Mouse (Mus musculus): ENCODE measurements at regions not wholly inside any gene's neighbourhood (a gene's known extent, or its start where the extent isn't known, plus 50 kb on each side); places are given as distances from the start of the nearest gene placed in this dataset.

- H3K4me1 ChIP-seq (ENCODE audit: control insufficient read depth, insufficient read depth, low read length): no peaks in the 10 kb centered on the region
- no peak for ATAC-seq (ENCODE audit: insufficient number of reproducible peaks, low FRiP score, low TSS enrichment, low read depth)
- no peak for DNase-seq (ENCODE audit: low spot score)
- no peak overlapping the region for H3K27ac ChIP-seq (replicated peaks; ENCODE audit: low read depth, low read length)
- no peak overlapping the region for H3K9ac ChIP-seq (ENCODE audit: low read length)
- no peaks in the 10 kb centered on the region for H3K9me3 ChIP-seq (ENCODE audit: control insufficient read depth, low read length)
- no peaks in the 10 kb centered on the region for H3K36me3 ChIP-seq (ENCODE audit: control insufficient read depth, insufficient read depth, low read length)
- H3K27me3 ChIP-seq (ENCODE audit: control insufficient read depth, insufficient read depth, low read length): no peaks in the 10 kb centered on the region
- H3K4me2 ChIP-seq (ENCODE audit: low read depth, severe bottlenecking): no peak overlapping the region
- 55% methylated on average over 2 of the region's 2 CpGs for WGBS
- no peak overlapping the region for H3K4me3 ChIP-seq (ENCODE audit: low read depth, low read length)
Measured at GRCm38 (mm10) chr10:44901203-44901602, 165.8 kb upstream of the Prep start.

GRCm38 (mm10) chr10:44892124-44892523, 174.9 kb upstream of the Prep start:
- no peak overlapping the region for H3K4me2 ChIP-seq (ENCODE audit: low read depth, severe bottlenecking)
- DNase-seq (ENCODE audit: low spot score) (no peak), ATAC-seq (ENCODE audit: insufficient number of reproducible peaks, low FRiP score, low TSS enrichment, low read depth) (no peak)
- H3K9me3 ChIP-seq (ENCODE audit: control insufficient read depth, low read length): no peaks in the 10 kb centered on the region
- H3K9ac ChIP-seq (ENCODE audit: low read length): no peak overlapping the region
- H3K27ac ChIP-seq (replicated peaks; ENCODE audit: low read depth, low read length): no peak overlapping the region
- peaks cover 6% of the 10 kb centered on the region for H3K4me1 ChIP-seq (ENCODE audit: control insufficient read depth, insufficient read depth, low read length)
- no peak overlapping the region for H3K4me3 ChIP-seq (ENCODE audit: low read depth, low read length)
- 53% methylated on average over 6 of the region's 6 CpGs for WGBS
- no peaks in the 10 kb centered on the region for H3K36me3 ChIP-seq (ENCODE audit: control insufficient read depth, insufficient read depth, low read length)
- no peaks in the 10 kb centered on the region for H3K27me3 ChIP-seq (ENCODE audit: control insufficient read depth, insufficient read depth, low read length)

- Histone ChIP-seq H3K4me3 (ENCODE audit: low read depth, low read length) (no peak overlapping the region), H3K36me3 (ENCODE audit: control insufficient read depth, insufficient read depth, low read length) (no peaks in the 10 kb centered on the region), H3K27ac (replicated peaks; ENCODE audit: low read depth, low read length) (peak overlapping the region; percentile 30; the same call in 1 of the 2 replicates), H3K9me3 (ENCODE audit: control insufficient read depth, low read length) (no peaks in the 10 kb centered on the region), H3K4me1 (ENCODE audit: control insufficient read depth, insufficient read depth, low read length) (peaks cover 10% of the 10 kb centered on the region), H3K4me2 (ENCODE audit: low read depth, severe bottlenecking) (no peak overlapping the region; the same call in 1 of the 2 replicates), H3K27me3 (ENCODE audit: control insufficient read depth, insufficient read depth, low read length) (no peaks in the 10 kb centered on the region), H3K9ac (ENCODE audit: low read length) (no peak overlapping the region)
- 30% methylated on average over 14 of the region's 14 CpGs for WGBS
- ATAC-seq (ENCODE audit: insufficient number of reproducible peaks, low FRiP score, low TSS enrichment, low read depth): no peak
- DNase-seq (ENCODE audit: low spot score): peak; percentile 48
Measured at GRCm38 (mm10) chr10:44887081-44887683, 179.8 kb upstream of the Prep start.

GRCm38 (mm10) chr10:44881967-44882366, 185.0 kb upstream of the Prep start:
- H3K27ac ChIP-seq (replicated peaks; ENCODE audit: low read depth, low read length): no peak overlapping the region
- H3K9me3 ChIP-seq (ENCODE audit: control insufficient read depth, low read length): no peaks in the 10 kb centered on the region
- ATAC-seq (ENCODE audit: insufficient number of reproducible peaks, low FRiP score, low TSS enrichment, low read depth): no peak
- 96% methylated on average over 2 of the region's 2 CpGs for WGBS
- H3K4me2 ChIP-seq (ENCODE audit: low read depth, severe bottlenecking): no peak overlapping the region
- peaks cover 3% of the 10 kb centered on the region; the same call in 1 of the 2 replicates for H3K4me1 ChIP-seq (ENCODE audit: control insufficient read depth, insufficient read depth, low read length)
- no peaks in the 10 kb centered on the region for H3K27me3 ChIP-seq (ENCODE audit: control insufficient read depth, insufficient read depth, low read length)
- H3K4me3 ChIP-seq (ENCODE audit: low read depth, low read length): no peak overlapping the region
- no peak overlapping the region for H3K9ac ChIP-seq (ENCODE audit: low read length)
- no peaks in the 10 kb centered on the region for H3K36me3 ChIP-seq (ENCODE audit: control insufficient read depth, insufficient read depth, low read length)
- DNase-seq (ENCODE audit: low spot score): no peak

- Histone ChIP-seq H3K27ac (replicated peaks; ENCODE audit: low read depth, low read length) (no peak overlapping the region), H3K9ac (ENCODE audit: low read length) (no peak overlapping the region), H3K36me3 (ENCODE audit: control insufficient read depth, insufficient read depth, low read length) (no peaks in the 10 kb centered on the region), H3K9me3 (ENCODE audit: control insufficient read depth, low read length) (no peaks in the 10 kb centered on the region), H3K27me3 (ENCODE audit: control insufficient read depth, insufficient read depth, low read length) (no peaks in the 10 kb centered on the region), H3K4me3 (ENCODE audit: low read depth, low read length) (no peak overlapping the region), H3K4me2 (ENCODE audit: low read depth, severe bottlenecking) (no peak overlapping the region), H3K4me1 (ENCODE audit: control insufficient read depth, insufficient read depth, low read length) (no peaks in the 10 kb centered on the region)
- DNase-seq (ENCODE audit: low spot score) (no peak), ATAC-seq (ENCODE audit: insufficient number of reproducible peaks, low FRiP score, low TSS enrichment, low read depth) (no peak)
- 91% methylated on average over 9 of the region's 9 CpGs for WGBS
Measured at GRCm38 (mm10) chr10:44877076-44877663, 189.8 kb upstream of the Prep start.

GRCm38 (mm10) chr10:44873642-44874285, 193.2 kb upstream of the Prep start:
- no peak overlapping the region for H3K9ac ChIP-seq (ENCODE audit: low read length)
- WGBS: 81% methylated on average over 5 of the region's 5 CpGs
- H3K9me3 ChIP-seq (ENCODE audit: control insufficient read depth, low read length): no peaks in the 10 kb centered on the region
- ATAC-seq (ENCODE audit: insufficient number of reproducible peaks, low FRiP score, low TSS enrichment, low read depth): no peak
- no peaks in the 10 kb centered on the region for H3K4me1 ChIP-seq (ENCODE audit: control insufficient read depth, insufficient read depth, low read length)
- H3K4me3 ChIP-seq (ENCODE audit: low read depth, low read length): no peak overlapping the region
- H3K27ac ChIP-seq (replicated peaks; ENCODE audit: low read depth, low read length): no peak overlapping the region
- no peak overlapping the region for H3K4me2 ChIP-seq (ENCODE audit: low read depth, severe bottlenecking)
- H3K27me3 ChIP-seq (ENCODE audit: control insufficient read depth, insufficient read depth, low read length): no peaks in the 10 kb centered on the region
- DNase-seq (ENCODE audit: low spot score): no peak
- H3K36me3 ChIP-seq (ENCODE audit: control insufficient read depth, insufficient read depth, low read length): no peaks in the 10 kb centered on the region

- Histone ChIP-seq H3K4me1 (ENCODE audit: control insufficient read depth, insufficient read depth, low read length) (peaks cover 8% of the 10 kb centered on the region; the same call in 1 of the 2 replicates), H3K36me3 (ENCODE audit: control insufficient read depth, insufficient read depth, low read length) (no peaks in the 10 kb centered on the region), H3K27ac (replicated peaks; ENCODE audit: low read depth, low read length) (no peak overlapping the region), H3K9ac (ENCODE audit: low read length) (no peak overlapping the region), H3K27me3 (ENCODE audit: control insufficient read depth, insufficient read depth, low read length) (no peaks in the 10 kb centered on the region), H3K9me3 (ENCODE audit: control insufficient read depth, low read length) (no peaks in the 10 kb centered on the region), H3K4me3 (ENCODE audit: low read depth, low read length) (no peak overlapping the region), H3K4me2 (ENCODE audit: low read depth, severe bottlenecking) (no peak overlapping the region)
- no peak for ATAC-seq (ENCODE audit: insufficient number of reproducible peaks, low FRiP score, low TSS enrichment, low read depth)
- DNase-seq (ENCODE audit: low spot score): no peak
- 35% methylated on average over 1 of the region's 1 CpGs for WGBS
Measured at GRCm38 (mm10) chr10:44864191-44864747, 202.7 kb upstream of the Prep start.

GRCm38 (mm10) chr10:44862360-44862674, 204.7 kb upstream of the Prep start:
- Histone ChIP-seq H3K4me2 (ENCODE audit: low read depth, severe bottlenecking) (no peak overlapping the region), H3K9me3 (ENCODE audit: control insufficient read depth, low read length) (no peaks in the 10 kb centered on the region), H3K4me3 (ENCODE audit: low read depth, low read length) (no peak overlapping the region), H3K4me1 (ENCODE audit: control insufficient read depth, insufficient read depth, low read length) (peaks cover 8% of the 10 kb centered on the region; the same call in 1 of the 2 replicates), H3K27ac (replicated peaks; ENCODE audit: low read depth, low read length) (no peak overlapping the region), H3K27me3 (ENCODE audit: control insufficient read depth, insufficient read depth, low read length) (no peaks in the 10 kb centered on the region), H3K9ac (ENCODE audit: low read length) (no peak overlapping the region), H3K36me3 (ENCODE audit: control insufficient read depth, insufficient read depth, low read length) (no peaks in the 10 kb centered on the region)
- peak; percentile 45 for DNase-seq (ENCODE audit: low spot score)
- WGBS: 20% methylated on average over 8 of the region's 8 CpGs
- ATAC-seq (ENCODE audit: insufficient number of reproducible peaks, low FRiP score, low TSS enrichment, low read depth): no peak

Measured in limb, embryonic 11.5 days (tissue).